Mouse (Mus musculus): ENCODE data around the gene Utrn. TPM values are rescaled to one million over a fixed set of nuclear protein-coding genes. Genes with fewer than 3 reads are reported as not detected.

Utrn gene
- total and polyA plus RNA-seq, 3 experiments, result 0.31 to 1.1 (median 0.67) TPM

GRCm38 (mm10) chr10:12444122-12444521 lies 425.0 kb downstream of the Utrn start:
- H3K9me3 ChIP-seq (replicated peaks; ENCODE audit: low read length), result no peaks in the 10 kb centered on the region
- H3K4me1 ChIP-seq (ENCODE audit: control insufficient read depth in 1 of 2, insufficient read depth in 2 of 2), result no peaks in the 10 kb centered on the region
- no peaks in the 10 kb centered on the region for H3K79me2 ChIP-seq (replicated peaks; ENCODE audit: control insufficient read depth, extremely low read depth, insufficient read depth, poor library complexity, severe bottlenecking)
- no peaks in the 10 kb centered on the region for H3K36me3 ChIP-seq (replicated peaks in 1 of 2; ENCODE audit: control insufficient read depth in 1 of 2, insufficient read depth in 1 of 2, low read length in 1 of 2)
- no peak overlapping the region for H3K9ac ChIP-seq (ENCODE audit: insufficient read depth, low read depth)
- H3K4me2 ChIP-seq (ENCODE audit: insufficient read depth, low read depth, poor library complexity, severe bottlenecking), result no peak overlapping the region
- H3K27me3 ChIP-seq (replicated peaks), result no peaks in the 10 kb centered on the region
- DNase-seq (ENCODE audit: extremely low read depth), result no peak
- in situ Hi-C loops (cut with MboI; ENCODE audit: low pct_ligation_motif_present, low pct_unique_long_range_greater_than_20kb, low sequenced_read_pairs) (no loop called here), dilution Hi-C loops (cut with MboI; ENCODE audit: extremely low pct_ligation_motif_present, extremely low pct_unique_long_range_greater_than_20kb, low sequenced_read_pairs) (no loop called here)
- no peak overlapping the region for H3K27ac ChIP-seq (ENCODE audit: insufficient read depth, low read depth)
- H3K4me3 ChIP-seq (replicated peaks in 1 of 3; ENCODE audit: low read depth in 2 of 3, low read length in 2 of 3, poor library complexity in 1 of 3), result no peak overlapping the region
- TF ChIP-seq RCOR1 (conservative IDR thresholded peaks at IDR 0.05; ENCODE audit: low read depth, low read length) (no peak), KAT2A (IDR thresholded peaks at IDR 0.05; ENCODE audit: insufficient replicate concordance, low read length) (no peak), CHD1 (IDR thresholded peaks at IDR 0.05; ENCODE audit: low read depth, low read length) (no peak), MAX (IDR thresholded peaks at IDR 0.05; ENCODE audit: low read length) (no peak), TBP (conservative IDR thresholded peaks at IDR 0.05; ENCODE audit: low read depth, low read length) (no peak), MXI1 (IDR thresholded peaks at IDR 0.05; ENCODE audit: low read depth, low read length) (no peak), POLR2A (IDR thresholded peaks at IDR 0.05; ENCODE audit: low read depth, low read length) (no peak), POLR2AphosphoS2 (IDR thresholded peaks at IDR 0.05; ENCODE audit: low read depth, low read length) (no peak), NRF1 (IDR thresholded peaks at IDR 0.05; ENCODE audit: low read depth, low read length) (no peak)

GRCm38 (mm10) chr10:12433161-12433560 lies 436.0 kb downstream of the Utrn start:
- Histone ChIP-seq H3K27ac (ENCODE audit: insufficient read depth, low read depth) (no peak overlapping the region), H3K79me2 (replicated peaks; ENCODE audit: control insufficient read depth, extremely low read depth, insufficient read depth, poor library complexity, severe bottlenecking) (no peaks in the 10 kb centered on the region), H3K36me3 (replicated peaks in 1 of 2; ENCODE audit: control insufficient read depth in 1 of 2, insufficient read depth in 1 of 2, low read length in 1 of 2) (no peaks in the 10 kb centered on the region), H3K9me3 (replicated peaks; ENCODE audit: low read length) (no peaks in the 10 kb centered on the region), H3K9ac (ENCODE audit: insufficient read depth, low read depth) (no peak overlapping the region), H3K27me3 (replicated peaks) (no peaks in the 10 kb centered on the region), H3K4me1 (ENCODE audit: control insufficient read depth in 1 of 2, insufficient read depth in 2 of 2) (no peaks in the 10 kb centered on the region), H3K4me3 (replicated peaks in 1 of 3; ENCODE audit: low read depth in 2 of 3, low read length in 2 of 3, poor library complexity in 1 of 3) (no peak overlapping the region), H3K4me2 (ENCODE audit: insufficient read depth, low read depth, poor library complexity, severe bottlenecking) (no peak overlapping the region)
- TF ChIP-seq UBTF (IDR thresholded peaks at IDR 0.05; ENCODE audit: low read depth, low read length) (no peak), ZKSCAN1 (IDR thresholded peaks at IDR 0.05; ENCODE audit: borderline replicate concordance, low read depth, low read length) (no peak)
- DNase-seq (ENCODE audit: extremely low read depth), result no peak
- in situ Hi-C loops (cut with MboI; ENCODE audit: low pct_ligation_motif_present, low pct_unique_long_range_greater_than_20kb, low sequenced_read_pairs), result no loop called here
- dilution Hi-C loops (cut with MboI; ENCODE audit: extremely low pct_ligation_motif_present, extremely low pct_unique_long_range_greater_than_20kb, low sequenced_read_pairs), result no loop called here

- no peak for TF ChIP-seq JUN (IDR thresholded peaks at IDR 0.05; ENCODE audit: insufficient read depth, low read depth, low read length)
- no peaks in the 10 kb centered on the region for H3K79me2 ChIP-seq (replicated peaks; ENCODE audit: control insufficient read depth, extremely low read depth, insufficient read depth, poor library complexity, severe bottlenecking)
- H3K36me3 ChIP-seq (replicated peaks in 1 of 2; ENCODE audit: control insufficient read depth in 1 of 2, insufficient read depth in 1 of 2, low read length in 1 of 2), result no peaks in the 10 kb centered on the region
- dilution Hi-C loops (cut with MboI; ENCODE audit: extremely low pct_ligation_motif_present, extremely low pct_unique_long_range_greater_than_20kb, low sequenced_read_pairs), result no loop called here
- in situ Hi-C loops (cut with MboI; ENCODE audit: low pct_ligation_motif_present, low pct_unique_long_range_greater_than_20kb, low sequenced_read_pairs), result no loop called here
- H3K4me2 ChIP-seq (ENCODE audit: insufficient read depth, low read depth, poor library complexity, severe bottlenecking), result no peak overlapping the region
- H3K27ac ChIP-seq (ENCODE audit: insufficient read depth, low read depth), result no peak overlapping the region
- no peaks in the 10 kb centered on the region for H3K9me3 ChIP-seq (replicated peaks; ENCODE audit: low read length)
- no peaks in the 10 kb centered on the region for H3K4me1 ChIP-seq (ENCODE audit: control insufficient read depth in 1 of 2, insufficient read depth in 2 of 2)
- DNase-seq (ENCODE audit: extremely low read depth), result no peak
- no peaks in the 10 kb centered on the region for H3K27me3 ChIP-seq (replicated peaks)
- H3K4me3 ChIP-seq (replicated peaks in 1 of 3; ENCODE audit: low read depth in 2 of 3, low read length in 2 of 3, poor library complexity in 1 of 3), result no peak overlapping the region
- H3K9ac ChIP-seq (ENCODE audit: insufficient read depth, low read depth), result no peak overlapping the region
Observed at GRCm38 (mm10) chr10:12430399-12430798, 438.8 kb downstream of the Utrn start.
